Mouse (Mus musculus) spleen, postnatal 36 days (tissue): ENCODE results near the gene Metrnl.

Source experiments
- DNase-seq, 2 experiments: peaks; one replicate each; pipeline ENCODE4 v3.0.0; 2022; ENCODE audit warnings: low spot score in 2 of 2, mixed read lengths in 1 of 2

The Metrnl gene

DNA sequence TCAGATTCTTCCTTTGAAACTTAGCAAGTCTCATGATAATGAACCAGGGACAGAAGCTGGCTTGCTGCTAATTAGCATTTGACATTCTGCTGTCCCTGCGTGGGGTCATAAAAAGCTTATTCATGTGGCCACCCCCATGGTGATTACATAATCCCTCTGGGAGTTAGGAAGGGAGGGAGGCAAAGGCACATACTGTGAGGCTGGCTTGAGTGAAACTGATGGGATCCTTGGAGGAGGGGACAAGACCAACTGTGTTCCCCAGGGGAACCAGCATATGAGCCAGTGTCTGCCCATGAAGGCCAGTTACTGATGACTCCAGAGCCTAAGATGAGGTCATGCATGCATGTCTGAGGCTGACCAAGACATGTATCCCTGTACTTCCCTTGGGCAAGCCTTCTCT is 33.5 kb downstream of the Metrnl start:
- DNase-seq: no peak

DNA sequence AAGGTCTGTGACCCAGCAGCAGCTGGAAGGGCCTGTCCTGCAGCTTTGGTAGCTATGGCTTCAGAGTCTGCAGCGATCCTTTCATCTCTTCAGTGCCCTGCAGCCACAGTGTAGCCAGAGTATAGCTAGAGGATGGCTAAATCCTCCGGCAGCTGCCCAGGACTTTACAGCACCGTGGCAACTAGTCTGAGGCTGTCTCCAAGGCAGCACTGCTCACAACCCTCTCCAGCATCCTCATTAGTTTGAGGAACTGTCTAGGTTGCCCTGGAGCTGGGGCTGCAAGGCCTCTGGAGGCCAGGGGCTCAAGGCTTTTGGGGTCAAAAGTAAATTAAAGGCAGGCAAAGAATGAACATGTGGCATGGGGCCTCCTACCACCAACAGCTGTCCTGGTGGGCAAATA is 37.3 kb downstream of the Metrnl start:
- no peak for DNase-seq

DNA sequence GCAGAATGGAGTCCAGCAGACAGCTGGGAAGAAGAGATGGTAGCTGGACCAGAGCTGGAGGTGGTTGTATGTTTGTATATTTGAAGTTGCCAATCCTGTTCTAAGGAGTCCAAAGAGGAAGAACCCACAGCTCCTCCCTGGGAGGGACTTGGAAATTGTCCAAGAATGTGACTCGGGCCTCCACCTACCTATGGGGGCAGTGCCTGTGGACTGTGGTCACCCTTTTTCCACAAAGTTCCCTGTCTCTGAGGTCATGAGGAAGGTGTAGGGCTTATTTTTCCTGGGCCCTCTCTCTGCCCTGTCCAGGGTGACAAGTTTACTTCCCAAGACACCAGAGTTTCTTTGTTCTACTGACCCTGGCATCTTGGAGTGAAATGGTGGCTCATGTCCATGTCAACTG is 39.6 kb downstream of the Metrnl start:
- DNase-seq: peak in 1 of 2 experiments; percentile 13

DNA sequence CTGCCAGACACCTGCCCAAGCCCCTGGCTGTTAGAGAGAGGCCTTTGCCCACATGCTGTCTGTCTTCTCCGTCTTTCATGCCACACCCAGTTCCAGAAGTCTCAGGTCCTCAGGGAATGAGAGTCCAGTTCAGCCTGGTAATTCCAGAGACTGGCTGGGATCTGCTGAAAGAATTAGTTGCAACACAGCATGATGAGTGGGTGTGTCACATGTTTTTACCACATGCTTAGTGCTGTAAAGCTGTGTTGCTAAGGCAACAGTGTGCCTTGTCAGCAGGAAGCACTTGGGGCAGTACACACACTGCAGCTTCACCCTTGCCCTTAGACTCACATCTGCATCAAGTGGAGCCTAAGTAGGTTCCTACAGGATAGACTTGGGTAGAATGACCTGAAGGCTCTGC is 40.1 kb downstream of the Metrnl start:
- DNase-seq: peak; percentile 17 to 18

DNA sequence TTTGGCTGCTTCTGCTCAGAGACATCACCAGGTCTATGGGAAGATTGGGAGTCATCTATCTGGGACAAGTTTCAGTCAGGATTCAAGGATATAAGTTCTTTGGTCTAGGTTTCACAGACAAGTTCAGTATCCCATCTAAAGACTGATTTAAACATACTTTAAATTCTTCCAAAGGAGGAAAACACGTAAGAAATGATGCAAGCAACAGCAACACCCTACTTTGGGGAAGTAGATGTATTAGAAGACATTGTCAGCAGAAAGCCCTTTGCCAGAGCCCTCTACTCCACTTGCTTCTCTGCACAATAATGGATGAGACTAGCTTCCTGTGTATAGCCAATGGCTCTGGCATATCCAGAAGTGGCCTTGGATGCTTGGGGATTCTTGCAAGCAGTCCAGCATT is 41.8 kb downstream of the Metrnl start:
- no peak for DNase-seq

DNA sequence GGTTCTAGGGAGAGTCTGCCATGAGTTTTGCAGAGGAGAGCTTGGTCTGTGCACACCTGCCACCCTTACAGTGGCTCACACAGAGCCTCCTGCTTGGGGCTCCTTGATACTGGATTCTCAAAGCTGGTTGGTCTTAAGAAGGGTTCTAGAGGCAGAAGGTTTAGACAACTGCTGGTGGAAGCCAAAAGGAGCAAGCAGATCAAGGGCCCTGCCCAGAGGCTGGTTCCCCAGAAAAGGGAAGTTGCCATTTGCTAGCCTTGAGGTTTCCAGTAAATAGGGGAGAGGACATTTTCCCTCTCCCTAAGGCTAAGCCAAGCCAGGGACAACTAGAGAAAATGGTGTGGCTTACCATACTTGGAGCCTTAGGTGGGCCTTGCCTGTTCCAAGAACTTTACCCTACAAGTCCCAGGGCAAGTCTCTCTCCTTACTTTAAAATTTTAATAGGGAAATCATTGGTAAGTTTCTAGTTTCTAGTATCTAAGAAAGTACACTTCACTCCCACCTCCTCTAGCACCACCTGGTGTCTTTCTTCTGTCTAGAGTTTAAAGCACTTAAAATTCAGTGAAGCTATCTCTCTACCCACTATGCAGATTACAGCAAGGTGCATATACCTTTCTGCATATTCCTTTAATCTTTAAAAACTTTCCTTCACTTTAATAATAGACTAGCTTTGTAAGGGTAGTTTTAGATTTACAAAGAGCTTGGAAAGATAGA is 42.7 kb downstream of the Metrnl start:
- no peak for DNase-seq

DNA sequence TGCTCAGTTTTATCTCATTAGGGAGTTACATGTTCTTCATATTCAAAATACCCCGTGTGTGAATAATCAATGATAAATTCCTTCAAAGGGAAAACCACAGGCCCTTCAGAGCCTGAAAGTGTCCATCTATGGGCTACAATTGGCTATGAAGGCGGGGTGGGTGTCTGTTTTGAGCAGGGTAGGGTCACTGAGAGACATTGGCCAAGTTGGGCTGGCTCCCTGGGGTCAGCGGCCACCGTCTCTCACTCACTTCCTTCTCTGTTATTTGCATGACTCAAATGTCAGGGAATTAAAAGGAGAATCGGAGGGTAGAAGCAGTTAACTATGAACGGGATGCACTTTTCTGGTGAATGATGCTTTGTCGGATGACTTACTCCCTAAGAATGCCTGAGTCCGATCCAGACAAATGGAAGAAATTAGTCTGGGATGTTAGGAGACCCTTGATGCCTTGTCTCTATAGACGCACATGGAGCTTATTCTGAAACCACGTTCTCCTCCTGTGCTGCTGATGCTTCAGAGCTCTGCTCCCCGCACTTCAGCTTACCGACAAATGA is 45.7 kb downstream of the Metrnl start:
- no peak for DNase-seq

DNA sequence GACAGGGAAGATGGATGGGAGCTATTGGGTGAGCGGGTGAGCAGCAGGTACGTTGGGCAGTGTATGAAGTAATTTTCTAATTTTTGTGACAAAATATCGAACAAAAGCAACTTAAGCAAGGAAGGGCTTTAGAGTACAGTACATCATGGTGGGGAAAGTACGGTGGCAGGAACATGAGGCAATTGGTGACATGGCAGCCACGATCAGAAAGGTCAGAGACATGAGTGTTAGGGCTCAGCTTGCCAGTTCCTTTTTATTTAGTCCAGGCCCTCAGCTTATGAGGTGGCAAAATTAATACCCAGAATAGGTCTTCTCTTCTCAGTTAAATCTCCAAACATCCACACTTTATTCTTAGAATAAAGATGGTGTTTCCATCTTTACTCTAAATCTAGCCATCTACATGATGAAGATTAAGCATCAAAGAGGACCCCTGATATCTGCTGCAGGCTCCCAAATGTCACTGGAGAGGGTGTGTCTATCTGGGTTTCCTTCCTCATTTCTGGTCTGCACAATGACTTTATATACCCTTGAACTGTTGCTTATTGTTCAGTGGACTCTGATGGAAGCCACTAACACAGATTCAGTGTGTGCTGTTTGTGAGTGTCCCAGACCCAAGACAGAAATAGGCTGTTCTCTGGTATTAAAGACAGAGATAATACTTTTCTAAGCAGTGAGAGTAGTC is 46.8 kb downstream of the Metrnl start:
- no peak for DNase-seq
